Mouse (Mus musculus) forebrain, embryonic 12.5 days (tissue): ENCODE results near the gene Eif4a3. TPM values are rescaled to one million over a fixed set of nuclear protein-coding genes. Genes with fewer than 3 reads are reported as not detected.
"Not testable (repeated sequence)": the region's sequence is repeated elsewhere in the genome, so short reads cannot be mapped to it uniquely, and the experiment has no call there.

Experiments used
- ATAC-seq: fragments of 200-750 bp; cut with Nextera tagmentation; 2 replicates; pipeline ENCODE4 v1.8.0; 2017; ENCODE audit warnings: moderate TSS enrichment; ENCODE audit not compliant: low FRiP score
- H3K27ac ChIP-seq: fragments of 300-500 bp; sonication (generic); 2 replicates; pipeline ENCODE4 v1.5.1; 2016; ENCODE audit warnings: mild to moderate bottlenecking
- H3K27me3 ChIP-seq: fragments of 300-500 bp; sonication (generic); 2 replicates; pipeline ENCODE4 v1.6.1; 2016; ENCODE audit warnings: mild to moderate bottlenecking
- H3K36me3 ChIP-seq: fragments of 300-500 bp; sonication (generic); replicated peaks from 2 replicates; pipeline ENCODE4 v1.6.1; 2016; ENCODE audit warnings: mild to moderate bottlenecking
- H3K4me1 ChIP-seq: fragments of 300-500 bp; sonication (generic); 2 replicates; pipeline ENCODE4 v1.6.1; 2016
- H3K4me2 ChIP-seq: fragments of 300-500 bp; sonication (generic); 2 replicates; pipeline ENCODE4 v1.6.1; 2016; ENCODE audit warnings: mild to moderate bottlenecking, moderate library complexity
- H3K4me3 ChIP-seq: fragments of 300-500 bp; sonication (generic); replicated peaks from 2 replicates; pipeline ENCODE4 v1.5.1; 2016; ENCODE audit warnings: mild to moderate bottlenecking
- H3K9ac ChIP-seq: fragments of 300-500 bp; sonication (generic); 2 replicates; pipeline ENCODE4 v1.6.1; 2016; ENCODE audit warnings: mild to moderate bottlenecking
- H3K9me3 ChIP-seq: fragments of 300-500 bp; sonication (generic); 2 replicates; pipeline ENCODE4 v1.6.1; 2016
- WGBS: fragments of 180-500 bp; shearing (Covaris S2); methylation state at CpG from one replicate; pipeline ENCODE4 v1.1.7; 2016; 5-methylcytosine and 5-hydroxymethylcytosine counted together
- polyA plus RNA-seq: library from polyadenylated mRNA; unstranded; fragments of >200 nt; fragmentation: Nextera tagmentation; extraction: Ambion mirVana; gene quantifications from 2 replicates; pipeline ENCODE4 v1.2.1, GENCODE M21; 2016

The Eif4a3 gene
- polyA plus RNA-seq, 1 experiment from 2014 or later, result 366 TPM

DNA sequence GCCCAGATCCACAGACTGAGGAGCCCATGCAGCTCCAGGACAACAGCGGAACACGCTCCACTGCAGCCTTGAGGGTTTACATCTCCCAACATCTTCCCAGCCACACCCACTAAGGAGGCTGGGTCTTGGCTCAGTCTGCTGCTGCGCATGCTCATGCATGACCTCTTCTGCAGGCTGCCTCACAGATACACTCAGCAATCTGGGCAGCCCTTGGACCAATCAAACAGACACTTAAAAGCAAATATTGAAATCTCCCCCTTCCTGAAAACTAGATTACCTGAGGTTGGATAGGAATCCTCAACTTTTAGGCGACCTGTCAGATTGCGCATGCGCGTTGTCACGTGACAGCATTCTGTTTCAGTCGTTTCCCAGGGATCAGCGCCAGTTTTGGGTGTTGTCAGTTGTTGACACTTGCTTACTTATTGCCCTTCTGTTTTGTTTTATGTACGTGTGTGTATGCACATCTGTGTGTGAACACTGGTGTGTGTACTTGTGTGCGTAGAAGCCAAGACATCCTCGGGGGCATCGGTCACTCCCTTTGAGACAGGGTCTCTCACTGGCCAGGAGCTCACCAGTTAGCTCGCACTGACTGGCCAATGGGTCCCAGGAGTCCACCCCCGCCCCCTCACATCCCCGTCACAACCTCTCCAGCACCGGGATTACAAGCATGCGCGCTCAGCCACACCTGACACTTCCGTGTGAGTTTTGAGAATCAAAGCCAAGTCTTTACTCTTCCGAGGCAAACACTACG lies 41.1 kb downstream of the Eif4a3 start:
- Histone ChIP-seq H3K9ac (no peak overlapping the region; the same call in 1 of the 2 replicates), H3K27ac (0 out of 2 replicates have a peak overlapping the region, but pooled peaks have one; percentile 13), H3K4me2 (peak overlapping the region; percentile 49), H3K27me3 (no peaks in the 10 kb centered on the region), H3K4me3 (peak overlapping the region; percentile 29), H3K9me3 (no peaks in the 10 kb centered on the region), H3K36me3 (peaks cover 32% of the 10 kb centered on the region), H3K4me1 (peaks cover 11% of the 10 kb centered on the region; the same call in 1 of the 2 replicates)
- WGBS, result 73% methylated on average over 23 of the region's 23 CpGs
- ATAC-seq, result peak; percentile 49; the same call in 1 of the 2 replicates

DNA sequence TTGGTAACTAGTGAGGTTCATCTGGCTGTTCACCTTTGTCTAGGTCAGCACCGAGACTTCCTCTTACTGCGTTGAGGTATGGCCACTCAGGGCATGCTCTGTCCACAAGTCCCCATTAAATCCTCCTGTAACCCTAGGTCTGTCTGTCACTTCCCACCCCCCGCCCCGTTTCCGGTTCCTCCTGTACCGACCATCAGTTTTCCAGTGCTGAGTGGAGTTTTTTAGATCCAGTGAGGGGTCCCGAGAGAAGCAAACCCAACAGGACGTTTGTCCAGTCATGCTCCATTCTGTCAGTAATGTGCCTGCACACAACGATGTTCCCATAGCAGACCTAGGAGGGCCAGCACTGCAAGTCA lies 41.7 kb downstream of the Eif4a3 start:
- Histone ChIP-seq H3K36me3 (peaks cover 32% of the 10 kb centered on the region), H3K4me3 (peak overlapping the region; percentile 29), H3K4me2 (peak overlapping the region; percentile 49), H3K9me3 (no peaks in the 10 kb centered on the region), H3K27ac (0 out of 2 replicates have a peak overlapping the region, but pooled peaks have one; percentile 13), H3K27me3 (no peaks in the 10 kb centered on the region), H3K9ac (no peak overlapping the region; the same call in 1 of the 2 replicates), H3K4me1 (peaks cover 15% of the 10 kb centered on the region; the same call in 1 of the 2 replicates)
- WGBS, result 72% methylated on average over 9 of the region's 9 CpGs
- no peak for ATAC-seq

GRCm38 (mm10) chr11:119256557-119256956 lies 43.3 kb downstream of the Eif4a3 start:
- H3K9me3 ChIP-seq, H3K4me2 ChIP-seq, H3K27ac ChIP-seq, H3K9ac ChIP-seq, H3K27me3 ChIP-seq, ATAC-seq, H3K4me3 ChIP-seq: not testable (repeated sequence)
- H3K4me1 ChIP-seq, result peaks cover 27% of the 10 kb centered on the region
- peaks cover 23% of the 10 kb centered on the region for H3K36me3 ChIP-seq
- 86% methylated on average over 5 of the region's 5 CpGs for WGBS

DNA sequence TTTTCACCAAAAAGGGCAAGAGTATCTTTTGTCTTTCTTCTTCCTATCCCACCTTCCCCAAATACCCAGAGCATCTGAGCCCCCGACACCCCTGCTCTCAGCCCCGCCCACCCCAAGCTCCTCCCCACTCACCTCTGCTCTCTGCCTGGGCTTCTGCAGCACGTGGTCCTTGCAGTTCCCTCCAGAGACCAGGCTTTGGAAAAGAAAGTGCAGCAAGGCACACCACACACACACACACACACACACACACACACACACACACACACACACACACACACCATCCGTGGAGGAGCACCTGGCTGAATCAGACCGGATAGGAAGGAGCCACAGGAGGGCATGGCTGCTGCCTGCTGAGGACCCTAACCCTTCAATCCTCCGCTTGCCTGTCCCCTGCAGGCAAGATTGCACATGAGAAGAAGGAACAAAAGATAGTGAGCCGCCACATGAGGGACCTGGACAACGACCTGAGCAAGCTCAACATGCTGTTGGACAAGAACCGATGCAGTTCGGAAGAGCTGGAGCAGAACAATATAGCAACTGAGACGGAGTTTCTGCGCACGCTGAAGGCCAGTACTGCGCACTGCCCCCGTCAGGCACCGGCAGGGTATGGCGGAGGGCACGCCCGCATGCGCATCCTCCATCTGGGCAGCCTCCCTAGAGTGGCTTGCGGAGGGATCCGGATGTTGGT lies 46.9 kb downstream of the Eif4a3 start:
- no peak overlapping the region for H3K27ac ChIP-seq
- peak overlapping the region; percentile 13 for H3K4me3 ChIP-seq
- H3K4me1 ChIP-seq, result peaks cover 29% of the 10 kb centered on the region
- H3K4me2 ChIP-seq, result peak overlapping the region; percentile 30
- peak; percentile 73 for ATAC-seq
- H3K9ac ChIP-seq, result peak overlapping the region; percentile 5
- no peaks in the 10 kb centered on the region for H3K27me3 ChIP-seq
- H3K9me3 ChIP-seq, result no peaks in the 10 kb centered on the region
- 5% methylated on average over 22 of the region's 22 CpGs for WGBS
- 0 out of 2 replicates have a peak, but pooled peaks cover 4% of the 10 kb centered on the region for H3K36me3 ChIP-seq

- WGBS, result 73% methylated on average over 17 of the region's 17 CpGs
- no peak overlapping the region for H3K4me2 ChIP-seq
Observed at GRCm38 (mm10) chr11:119250998-119251397, 48.9 kb downstream of the Eif4a3 start.

GRCm38 (mm10) chr11:119249011-119249410 lies 50.9 kb downstream of the Eif4a3 start:
- WGBS, result 33% methylated on average over 6 of the region's 6 CpGs
- H3K4me3 ChIP-seq, result no peak overlapping the region

More at GRCm38 (mm10) chr11:119250998-119251397, 48.9 kb downstream of the Eif4a3 start:
- Histone ChIP-seq H3K9ac (no peak overlapping the region), H3K9me3 (no peaks in the 10 kb centered on the region), H3K4me1 (peaks cover 22% of the 10 kb centered on the region), H3K4me3 (no peak overlapping the region), H3K27me3 (no peaks in the 10 kb centered on the region), H3K27ac (no peak overlapping the region), H3K36me3 (peaks cover 5% of the 10 kb centered on the region; the same call in 1 of the 2 replicates)
- no peak for ATAC-seq

GRCm38 (mm10) chr11:119245543-119245942 lies 54.3 kb downstream of the Eif4a3 start:
- not testable (repeated sequence) for H3K27ac ChIP-seq, H3K4me2 ChIP-seq, H3K27me3 ChIP-seq, H3K9me3 ChIP-seq, H3K4me3 ChIP-seq, ATAC-seq, H3K4me1 ChIP-seq, H3K9ac ChIP-seq
- peaks cover 27% of the 10 kb centered on the region for H3K36me3 ChIP-seq
- WGBS, result 89% methylated on average over 6 of the region's 6 CpGs

More at GRCm38 (mm10) chr11:119249011-119249410, 50.9 kb downstream of the Eif4a3 start:
- no peaks in the 10 kb centered on the region for H3K27me3 ChIP-seq
- no peak overlapping the region for H3K4me2 ChIP-seq
- no peaks in the 10 kb centered on the region for H3K9me3 ChIP-seq
- peaks cover 10% of the 10 kb centered on the region for H3K36me3 ChIP-seq
- ATAC-seq, result peak; percentile 25; the same call in 1 of the 2 replicates
- H3K4me1 ChIP-seq, result peaks cover 22% of the 10 kb centered on the region
- H3K27ac ChIP-seq, result no peak overlapping the region
- H3K9ac ChIP-seq, result no peak overlapping the region; the same call in 1 of the 2 replicates

GRCm38 (mm10) chr11:119239480-119239879 lies 60.4 kb downstream of the Eif4a3 start:
- no peak overlapping the region for H3K9ac ChIP-seq
- no peak overlapping the region for H3K4me2 ChIP-seq
- ATAC-seq, result no peak
- H3K27me3 ChIP-seq, result 0 out of 2 replicates have a peak, but pooled peaks cover 5% of the 10 kb centered on the region
- H3K4me1 ChIP-seq, result peaks cover 11% of the 10 kb centered on the region
- no peak overlapping the region for H3K27ac ChIP-seq
- peaks cover 46% of the 10 kb centered on the region for H3K36me3 ChIP-seq
- no peak overlapping the region for H3K4me3 ChIP-seq
- no peaks in the 10 kb centered on the region for H3K9me3 ChIP-seq
- WGBS, result 89% methylated on average over 12 of the region's 12 CpGs

Other genes starting within 250 kb of the Eif4a3 start
- 12.7 and 14.5 TPM in 2 replicates for gene Cbx4, start 213.9 kb downstream of the Eif4a3 start, polyA plus RNA-seq
- 28.0 and 28.1 TPM in 2 replicates for gene Tbc1d16, start 71.6 kb downstream of the Eif4a3 start, polyA plus RNA-seq
- gene Ccdc40, start 71.5 kb downstream of the Eif4a3 start, polyA plus RNA-seq, result 20.7 TPM in 2 replicates
- gene Gaa, start 32.2 kb downstream of the Eif4a3 start, polyA plus RNA-seq, result 31.6 and 33.3 TPM in 2 replicates
- gene Card14, start 7.7 kb upstream of the Eif4a3 start, polyA plus RNA-seq, result 0.06 and 0.13 TPM in 2 replicates
- gene Sgsh, start 55.4 kb upstream of the Eif4a3 start, polyA plus RNA-seq, result 4.4 and 6.2 TPM in 2 replicates
- 5.1 and 6.3 TPM in 2 replicates for gene Slc26a11, start 55.5 kb upstream of the Eif4a3 start, polyA plus RNA-seq
- 1.9 and 2.0 TPM in 2 replicates for gene Rnf213, start 93.0 kb upstream of the Eif4a3 start, polyA plus RNA-seq
- 23.1 and 23.5 TPM in 2 replicates for gene Endov, start 191.3 kb upstream of the Eif4a3 start, polyA plus RNA-seq
- 4.0 and 4.8 TPM in 2 replicates for gene Nptx1, start 247.7 kb upstream of the Eif4a3 start, polyA plus RNA-seq